Mouse (Mus musculus): ENCODE results near the gene Dxo. TPM values are rescaled to one million over a fixed set of nuclear protein-coding genes. Genes with fewer than 3 reads are reported as not detected.
"Not testable (repeated sequence)": the region's sequence is repeated elsewhere in the genome, so short reads cannot be mapped to it uniquely, and the experiment has no call there.

Dxo gene
- total and polyA plus RNA-seq, 3 experiments: 10.0 to 31.6 (median 16.3) TPM

DNA sequence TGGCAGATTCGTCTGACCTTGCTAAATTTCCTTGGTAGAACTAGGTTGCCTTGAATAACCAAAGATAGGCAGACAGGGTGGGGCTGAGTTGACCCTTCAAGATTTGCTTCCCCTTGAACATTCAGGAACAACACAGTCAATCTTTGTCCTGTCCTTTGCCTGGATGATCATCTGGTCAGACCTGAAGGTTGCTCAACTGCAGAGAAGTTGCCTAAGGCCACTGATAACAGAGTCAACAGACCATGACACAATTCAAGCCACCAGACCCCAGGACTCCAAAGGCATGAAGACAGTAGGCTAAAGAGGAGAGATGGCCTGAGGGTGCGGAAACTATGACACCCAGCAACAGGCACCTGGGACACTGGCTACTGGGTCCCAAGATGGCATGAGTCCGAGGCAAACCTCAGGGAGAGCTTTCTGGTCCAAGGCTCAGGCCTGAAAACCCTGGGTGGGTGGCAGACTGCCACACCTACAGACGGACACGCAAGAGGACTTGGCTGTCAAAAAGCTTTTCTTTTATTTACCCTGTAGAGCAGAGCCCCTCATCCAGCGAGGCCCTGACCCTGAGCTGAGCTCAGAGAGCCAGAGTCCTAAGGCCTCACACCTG, 28.1 kb upstream of the Dxo start:
- Histone ChIP-seq H3K27me3 (replicated peaks) (no peaks in the 10 kb centered on the region), H3K4me2 (ENCODE audit: insufficient read depth, low read depth, poor library complexity, severe bottlenecking) (no peak overlapping the region), H3K27ac (ENCODE audit: insufficient read depth, low read depth) (no peak overlapping the region), H3K9ac (ENCODE audit: insufficient read depth, low read depth) (no peak overlapping the region), H3K4me1 (ENCODE audit: control insufficient read depth in 1 of 2, insufficient read depth in 2 of 2) (no peaks in the 10 kb centered on the region), H3K79me2 (replicated peaks; ENCODE audit: control insufficient read depth, extremely low read depth, insufficient read depth, poor library complexity, severe bottlenecking) (no peaks in the 10 kb centered on the region), H3K4me3 (replicated peaks in 1 of 3; ENCODE audit: low read depth in 2 of 3, low read length in 2 of 3, poor library complexity in 1 of 3) (no peak overlapping the region), H3K9me3 (replicated peaks; ENCODE audit: low read length) (peaks cover 5% of the 10 kb centered on the region), H3K36me3 (replicated peaks in 1 of 2; ENCODE audit: control insufficient read depth in 1 of 2, insufficient read depth in 1 of 2, low read length in 1 of 2) (no peaks in the 10 kb centered on the region)
- TF ChIP-seq ZKSCAN1 (IDR thresholded peaks at IDR 0.05; ENCODE audit: borderline replicate concordance, low read depth, low read length) (no peak), HCFC1 (IDR thresholded peaks at IDR 0.05; ENCODE audit: low read depth, low read length) (no peak)
- dilution Hi-C loops (cut with MboI; ENCODE audit: extremely low pct_ligation_motif_present, extremely low pct_unique_long_range_greater_than_20kb, low sequenced_read_pairs): no loop called here
- DNase-seq (ENCODE audit: extremely low read depth): no peak
- in situ Hi-C loops (cut with MboI; ENCODE audit: low pct_ligation_motif_present, low pct_unique_long_range_greater_than_20kb, low sequenced_read_pairs): no loop called here

DNA sequence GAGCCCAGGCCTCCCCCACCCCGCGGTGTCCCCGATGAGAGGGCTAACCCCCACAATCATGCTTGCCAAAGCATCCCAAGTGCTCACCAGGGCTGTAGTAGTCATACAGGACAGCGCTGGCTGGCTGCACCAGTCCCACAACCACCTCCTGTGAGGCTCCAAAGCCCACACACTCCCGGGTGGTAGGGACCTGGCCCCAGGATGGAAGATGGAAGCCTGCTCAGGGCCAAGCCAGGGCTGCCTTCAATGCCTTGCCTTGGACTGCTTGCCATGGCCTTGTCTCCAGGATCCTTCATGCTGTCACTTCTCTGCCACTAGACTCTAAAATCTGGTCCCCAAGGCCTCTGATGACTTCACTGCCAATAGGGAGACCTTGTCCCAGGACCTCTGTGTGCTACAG, 26.4 kb upstream of the Dxo start:
- H3K4me1 ChIP-seq (ENCODE audit: control insufficient read depth in 1 of 2, insufficient read depth in 2 of 2); H3K9ac ChIP-seq (ENCODE audit: insufficient read depth, low read depth); H3K27me3 ChIP-seq (replicated peaks); H3K36me3 ChIP-seq (replicated peaks in 1 of 2; ENCODE audit: control insufficient read depth in 1 of 2, insufficient read depth in 1 of 2, low read length in 1 of 2); dilution Hi-C loops (cut with MboI; ENCODE audit: extremely low pct_ligation_motif_present, extremely low pct_unique_long_range_greater_than_20kb, low sequenced_read_pairs); H3K9me3 ChIP-seq (replicated peaks; ENCODE audit: low read length); H3K27ac ChIP-seq (ENCODE audit: insufficient read depth, low read depth); H3K4me3 ChIP-seq (replicated peaks in 1 of 3; ENCODE audit: low read depth in 2 of 3, low read length in 2 of 3, poor library complexity in 1 of 3); H3K79me2 ChIP-seq (replicated peaks; ENCODE audit: control insufficient read depth, extremely low read depth, insufficient read depth, poor library complexity, severe bottlenecking); H3K4me2 ChIP-seq (ENCODE audit: insufficient read depth, low read depth, poor library complexity, severe bottlenecking); DNase-seq (ENCODE audit: extremely low read depth): not testable (repeated sequence)
- in situ Hi-C loops (cut with MboI; ENCODE audit: low pct_ligation_motif_present, low pct_unique_long_range_greater_than_20kb, low sequenced_read_pairs): loop anchor here (5.0 kb wide), 1 partner anchor 78 kb away; no protein-coding TSS in a partner anchor

GRCm38 (mm10) chr17:34810811-34811210, 26.0 kb upstream of the Dxo start:
- dilution Hi-C loops (cut with MboI; ENCODE audit: extremely low pct_ligation_motif_present, extremely low pct_unique_long_range_greater_than_20kb, low sequenced_read_pairs); H3K27ac ChIP-seq (ENCODE audit: insufficient read depth, low read depth); H3K9me3 ChIP-seq (replicated peaks; ENCODE audit: low read length); H3K36me3 ChIP-seq (replicated peaks in 1 of 2; ENCODE audit: control insufficient read depth in 1 of 2, insufficient read depth in 1 of 2, low read length in 1 of 2); H3K27me3 ChIP-seq (replicated peaks); H3K9ac ChIP-seq (ENCODE audit: insufficient read depth, low read depth); H3K4me3 ChIP-seq (replicated peaks in 1 of 3; ENCODE audit: low read depth in 2 of 3, low read length in 2 of 3, poor library complexity in 1 of 3); DNase-seq (ENCODE audit: extremely low read depth); H3K4me1 ChIP-seq (ENCODE audit: control insufficient read depth in 1 of 2, insufficient read depth in 2 of 2); H3K79me2 ChIP-seq (replicated peaks; ENCODE audit: control insufficient read depth, extremely low read depth, insufficient read depth, poor library complexity, severe bottlenecking); H3K4me2 ChIP-seq (ENCODE audit: insufficient read depth, low read depth, poor library complexity, severe bottlenecking): not testable (repeated sequence)
- in situ Hi-C loops (cut with MboI; ENCODE audit: low pct_ligation_motif_present, low pct_unique_long_range_greater_than_20kb, low sequenced_read_pairs): loop anchor here (5.0 kb wide), 1 partner anchor 79 kb away; no protein-coding TSS in a partner anchor

DNA sequence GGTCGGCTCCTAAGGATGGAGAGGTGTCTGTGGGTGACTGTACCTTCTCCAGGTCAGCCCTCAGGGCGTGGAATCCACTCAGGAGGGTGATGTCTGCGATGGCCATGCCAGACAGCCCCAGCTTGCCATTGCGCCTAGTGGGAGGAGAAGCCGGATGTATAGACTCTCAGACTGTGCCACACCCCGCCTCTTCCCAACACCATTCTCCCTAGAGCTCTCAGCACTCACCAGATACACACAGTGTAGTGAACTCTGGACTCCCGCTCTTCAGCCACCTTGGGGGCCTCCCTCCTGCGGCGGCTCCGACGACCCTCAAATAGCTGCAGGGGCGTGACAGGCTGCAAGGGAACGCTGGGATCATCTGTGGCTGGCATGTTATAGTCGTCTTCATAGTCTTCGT, 25.5 kb upstream of the Dxo start:
- no peak overlapping the region for H3K4me3 ChIP-seq (replicated peaks in 1 of 3; ENCODE audit: low read depth in 2 of 3, low read length in 2 of 3, poor library complexity in 1 of 3)
- no peak for DNase-seq (ENCODE audit: extremely low read depth)
- H3K27me3 ChIP-seq (replicated peaks): no peaks in the 10 kb centered on the region
- in situ Hi-C loops (cut with MboI; ENCODE audit: low pct_ligation_motif_present, low pct_unique_long_range_greater_than_20kb, low sequenced_read_pairs) (loop anchor here (5.0 kb wide), 1 partner anchor 79 kb away; no protein-coding TSS in a partner anchor), dilution Hi-C loops (cut with MboI; ENCODE audit: extremely low pct_ligation_motif_present, extremely low pct_unique_long_range_greater_than_20kb, low sequenced_read_pairs) (no loop called here)
- H3K27ac ChIP-seq (ENCODE audit: insufficient read depth, low read depth): no peak overlapping the region
- no peaks in the 10 kb centered on the region for H3K79me2 ChIP-seq (replicated peaks; ENCODE audit: control insufficient read depth, extremely low read depth, insufficient read depth, poor library complexity, severe bottlenecking)
- H3K9ac ChIP-seq (ENCODE audit: insufficient read depth, low read depth): no peak overlapping the region
- H3K4me2 ChIP-seq (ENCODE audit: insufficient read depth, low read depth, poor library complexity, severe bottlenecking): no peak overlapping the region
- no peaks in the 10 kb centered on the region for H3K4me1 ChIP-seq (ENCODE audit: control insufficient read depth in 1 of 2, insufficient read depth in 2 of 2)
- no peaks in the 10 kb centered on the region for H3K9me3 ChIP-seq (replicated peaks; ENCODE audit: low read length)
- H3K36me3 ChIP-seq (replicated peaks in 1 of 2; ENCODE audit: control insufficient read depth in 1 of 2, insufficient read depth in 1 of 2, low read length in 1 of 2): no peaks in the 10 kb centered on the region
- TF ChIP-seq GABPA (IDR thresholded peaks at IDR 0.05; ENCODE audit: insufficient replicate concordance, low read depth, low read length): no peak
- TF ChIP-seq PAX5 (IDR thresholded peaks at IDR 0.05; ENCODE audit: low read length): no peak
- TF ChIP-seq RAD21 (IDR thresholded peaks at IDR 0.05; ENCODE audit: low read depth, low read length): no peak
- TF ChIP-seq MAX (IDR thresholded peaks at IDR 0.05; ENCODE audit: low read length): no peak
- no peak for TF ChIP-seq CHD2 (IDR thresholded peaks at IDR 0.05; ENCODE audit: low read length)
- no peak for TF ChIP-seq E2F4 (IDR thresholded peaks at IDR 0.05; ENCODE audit: insufficient replicate concordance, low read depth, low read length)
- no peak for TF ChIP-seq MAFK (IDR thresholded peaks at IDR 0.05; ENCODE audit: insufficient replicate concordance, low read length)
- no peak for TF ChIP-seq MYC (IDR thresholded peaks at IDR 0.05; ENCODE audit: low read depth, low read length)
- no peak for TF ChIP-seq USF1 (IDR thresholded peaks at IDR 0.05; ENCODE audit: low read depth, low read length)
- TF ChIP-seq JUN (IDR thresholded peaks at IDR 0.05; ENCODE audit: insufficient read depth, low read depth, low read length): no peak
- no peak for TF ChIP-seq ZC3H11A (IDR thresholded peaks at IDR 0.05; ENCODE audit: low read depth, low read length)
- no peak for TF ChIP-seq ELF1 (IDR thresholded peaks at IDR 0.05; ENCODE audit: low read depth, low read length)
- no peak for TF ChIP-seq SMC3 (IDR thresholded peaks at IDR 0.05; ENCODE audit: low read depth, low read length)
- TF ChIP-seq NRF1 (IDR thresholded peaks at IDR 0.05; ENCODE audit: low read depth, low read length): no peak
- no peak for TF ChIP-seq RCOR1 (conservative IDR thresholded peaks at IDR 0.05; ENCODE audit: low read depth, low read length)
- TF ChIP-seq ETS1 (conservative IDR thresholded peaks at IDR 0.05; ENCODE audit: low read depth, low read length): no peak
- no peak for TF ChIP-seq MXI1 (IDR thresholded peaks at IDR 0.05; ENCODE audit: low read depth, low read length)

Measured in CH12.LX (cell line).